Mouse (Mus musculus) naive thymus-derived CD4-positive, alpha-beta T cell, adult 5 months (primary cell): ENCODE results near the gene Cd34. TPM values are rescaled to one million over a fixed set of nuclear protein-coding genes. Genes with fewer than 3 reads are reported as not detected.

ENCODE experiments used
- polyA plus RNA-seq: library from polyadenylated mRNA; unstranded; fragments of 100-300 nt; shearing (Covaris generic); gene quantifications from one replicate; pipeline ENCODE4 v1.2.1, GENCODE M21; 2017

Cd34 gene
- 0.30 TPM for polyA plus RNA-seq

GRCm38 (mm10) chr1:194938715-194939114, at the start of gene Cd34:
Cd34 (plus strand) TSS chr1:194938819.

Other genes with a start within 250 kb of the Cd34 start
- 2.0 TPM for gene Cd46, start 153.4 kb downstream of the Cd34 start, polyA plus RNA-seq
- gene Cr1l, start 192.8 kb downstream of the Cd34 start, polyA plus RNA-seq = 192 TPM
- 0.50 TPM for gene Cr2, start 237.9 kb downstream of the Cd34 start, polyA plus RNA-seq